Mouse (Mus musculus) kidney, adult 9 months (tissue): ENCODE measurements around the gene Limch1.
A peak's percentile ranks its signal among the peaks of the same experiment; 100 is the strongest.

Experiments used
- DNase-seq: peaks from one replicate; pipeline ENCODE4 v3.0.0; 2022

The Limch1 gene

GRCm38 (mm10) chr5:66989531-66989930 is 243.9 kb downstream of the Limch1 start:
- DNase-seq = no peak

- no peak for DNase-seq
These were observed 246.8 kb downstream of the Limch1 start for GRCm38 (mm10) chr5:66992401-66992800.

GRCm38 (mm10) chr5:66993076-66993475 is 247.4 kb downstream of the Limch1 start:
- DNase-seq = no peak

- DNase-seq = no peak
These were observed 250.5 kb downstream of the Limch1 start for GRCm38 (mm10) chr5:66996124-66996523.

GRCm38 (mm10) chr5:66996886-66997599 is 251.4 kb downstream of the Limch1 start:
- DNase-seq = peak; percentile 63

GRCm38 (mm10) chr5:66997600-66997930 is 251.9 kb downstream of the Limch1 start:
- no peak for DNase-seq

- no peak for DNase-seq
These were observed 252.7 kb downstream of the Limch1 start for GRCm38 (mm10) chr5:66998341-66998740.

GRCm38 (mm10) chr5:67002346-67002745 is 256.7 kb downstream of the Limch1 start:
- no peak for DNase-seq

GRCm38 (mm10) chr5:67004619-67005018 is 259.0 kb downstream of the Limch1 start:
- no peak for DNase-seq

- no peak for DNase-seq
These were observed 265.6 kb downstream of the Limch1 start for GRCm38 (mm10) chr5:67011043-67011870.

- DNase-seq = no peak
These were observed 266.4 kb downstream of the Limch1 start for GRCm38 (mm10) chr5:67011985-67012384.

- no peak for DNase-seq
These were observed 268.3 kb downstream of the Limch1 start for GRCm38 (mm10) chr5:67013926-67014325.

GRCm38 (mm10) chr5:67016450-67016849 is 270.8 kb downstream of the Limch1 start:
- peak; percentile 78 for DNase-seq

GRCm38 (mm10) chr5:67024459-67025050 is 278.9 kb downstream of the Limch1 start:
- no peak for DNase-seq

GRCm38 (mm10) chr5:67025095-67025494 is 279.5 kb downstream of the Limch1 start:
- DNase-seq = peak; percentile 38

- DNase-seq = no peak
These were observed 280.0 kb downstream of the Limch1 start for GRCm38 (mm10) chr5:67025581-67025980.

GRCm38 (mm10) chr5:67028786-67029185 is 283.2 kb downstream of the Limch1 start:
- no peak for DNase-seq

- no peak for DNase-seq
These were observed 284.3 kb downstream of the Limch1 start for GRCm38 (mm10) chr5:67029946-67030345.

GRCm38 (mm10) chr5:67032601-67033000 is 287.0 kb downstream of the Limch1 start:
- no peak for DNase-seq

GRCm38 (mm10) chr5:67043932-67044331 is 298.3 kb downstream of the Limch1 start:
- DNase-seq = no peak

- peak; percentile 23 for DNase-seq
These were observed 302.4 kb downstream of the Limch1 start for GRCm38 (mm10) chr5:67048003-67048402.

- no peak for DNase-seq
These were observed 312.2 kb downstream of the Limch1 start for GRCm38 (mm10) chr5:67057803-67058202.

- DNase-seq = no peak
These were observed 314.9 kb downstream of the Limch1 start for GRCm38 (mm10) chr5:67060519-67060918.

- no peak for DNase-seq
These were observed 318.0 kb downstream of the Limch1 start for GRCm38 (mm10) chr5:67063596-67063995.
